Mouse (Mus musculus) Muller cell, postnatal 12 days (primary cell): ENCODE measurements around the gene Ccm2l.

ENCODE experiments used
- DNase-seq: peaks from one replicate; pipeline ENCODE4 v3.0.0-alpha.2; 2015; ENCODE audit errors: inconsistent ontology term

Gene Ccm2l

GRCm38 (mm10) chr2:153090551-153091165, 24.9 kb downstream of the Ccm2l start:
- DNase-seq, result no peak

DNA sequence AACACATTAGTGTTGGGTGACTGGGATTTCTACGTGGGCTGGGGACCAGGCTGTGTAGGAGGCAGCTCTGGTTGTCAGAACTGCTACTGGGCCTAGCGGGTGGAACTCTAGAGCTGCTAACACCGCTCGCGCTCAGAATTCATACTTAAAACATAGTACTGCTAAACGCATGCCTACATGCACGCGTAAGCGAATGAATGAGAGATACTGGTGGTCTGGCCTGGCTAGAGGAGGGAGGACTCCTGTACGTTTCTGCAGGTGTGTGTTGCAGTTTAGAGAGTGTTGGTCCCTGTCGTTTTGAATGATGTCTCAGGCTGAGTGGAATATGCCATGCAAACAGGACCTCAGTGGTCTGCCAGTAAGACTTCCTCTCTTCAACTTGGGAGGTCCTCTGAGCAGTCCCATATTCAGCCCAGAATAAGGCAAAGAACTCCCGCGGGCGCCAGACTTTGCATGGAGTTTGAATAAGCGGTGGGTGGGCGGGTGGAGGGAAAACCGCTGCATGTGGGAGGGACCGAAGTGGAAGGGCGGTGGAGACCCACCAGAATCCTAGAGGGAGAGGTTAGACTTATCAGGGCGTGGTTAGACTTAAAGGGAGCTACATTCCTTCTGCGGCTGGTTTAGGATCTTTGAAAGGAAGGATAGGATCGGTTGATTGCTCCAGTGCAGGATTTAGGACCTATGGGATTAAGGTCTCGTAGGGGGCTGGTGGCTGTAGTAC, 41.5 kb downstream of the Ccm2l start:
- no peak for DNase-seq

- DNase-seq, result no peak
These were observed 42.0 kb downstream of the Ccm2l start for GRCm38 (mm10) chr2:153107802-153108201.

DNA sequence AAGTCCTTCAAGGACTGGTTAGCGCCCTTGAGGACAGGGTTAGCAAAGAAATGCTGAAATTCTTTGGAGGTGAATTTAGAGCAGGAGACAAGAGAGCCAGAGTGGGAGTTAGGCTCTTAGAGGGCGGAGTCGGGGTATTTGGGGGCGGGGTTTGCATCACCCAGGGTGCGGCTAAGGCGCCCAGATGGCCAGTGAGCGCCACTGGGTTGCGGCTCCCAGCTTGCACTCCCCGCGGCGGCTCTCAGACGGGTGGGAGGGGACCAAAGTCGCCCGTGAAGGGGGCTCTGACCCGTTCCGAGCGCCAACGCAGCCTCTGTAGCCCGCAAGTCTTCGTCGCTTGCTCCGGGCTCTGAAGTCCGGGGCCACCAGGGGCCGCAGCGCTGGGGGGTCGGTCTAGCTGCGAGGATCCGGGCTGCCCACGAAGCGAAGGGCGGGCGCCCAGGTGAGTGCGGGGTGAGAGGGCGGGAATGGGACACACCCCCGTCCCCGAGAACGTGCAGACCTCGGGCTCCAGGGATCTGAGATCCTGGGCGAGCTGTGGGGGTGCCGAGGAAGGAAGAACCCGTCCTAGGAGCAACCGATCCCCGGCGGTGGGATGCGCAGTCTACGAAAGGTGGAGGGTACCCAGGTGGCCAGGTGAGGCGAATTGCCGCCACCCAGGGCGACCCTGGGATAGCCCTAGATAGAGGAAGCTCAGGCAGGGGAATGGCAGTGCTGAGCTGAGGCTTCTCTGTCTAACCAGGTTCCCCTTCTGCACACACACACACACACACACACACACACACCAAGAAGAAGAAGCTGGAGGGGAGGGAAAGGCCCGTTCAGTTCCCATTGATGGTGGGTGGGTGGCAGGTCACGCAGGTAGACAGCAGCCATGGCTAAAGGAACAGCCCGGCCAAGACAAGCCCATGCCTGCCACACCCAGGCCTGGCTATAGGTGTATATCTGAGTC, 42.8 kb downstream of the Ccm2l start, which contains the start of gene Hck:
Hck (plus strand) TSS at position 156 of the 952 bp plus-strand sequence.
- DNase-seq, result peak; percentile 77

DNA sequence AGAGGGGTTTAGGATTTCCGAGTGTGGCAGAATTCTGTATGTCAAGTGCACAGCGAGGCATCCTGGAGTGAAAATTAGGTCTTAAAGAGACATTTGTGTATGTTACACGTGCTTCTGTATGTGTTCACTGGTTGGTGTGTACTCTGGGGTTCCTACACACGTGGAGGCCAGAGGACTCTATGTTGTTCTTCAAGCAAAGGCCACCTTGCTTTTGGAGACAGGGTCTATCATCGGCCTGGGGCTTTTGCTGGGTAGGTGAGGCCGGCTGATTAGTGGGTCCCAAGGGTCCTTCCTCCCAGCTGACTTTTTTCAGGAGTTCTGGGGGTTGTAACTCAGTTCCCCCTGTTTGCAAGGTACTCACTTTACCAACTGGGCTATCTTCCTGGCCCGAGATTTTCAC, 43.8 kb downstream of the Ccm2l start:
- DNase-seq, result no peak

DNA sequence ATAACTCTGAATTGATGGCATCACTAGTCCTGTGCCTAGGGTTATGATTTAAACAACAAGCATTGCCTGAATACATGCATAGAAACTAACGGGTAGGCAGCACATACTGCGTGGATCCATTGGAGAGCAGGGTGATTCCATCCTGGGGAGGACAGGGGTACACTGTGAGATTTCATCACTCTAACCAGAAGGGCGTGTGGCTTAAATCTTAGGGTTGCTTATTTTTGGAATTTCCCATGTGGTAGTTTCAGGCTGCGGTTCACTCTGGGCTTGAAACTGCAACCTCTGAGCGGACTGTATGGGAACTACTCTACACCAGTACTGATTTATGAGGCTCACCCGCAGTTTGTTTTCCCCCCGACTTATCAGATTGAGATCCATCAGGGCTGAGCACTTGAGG, 45.5 kb downstream of the Ccm2l start:
- no peak for DNase-seq

DNA sequence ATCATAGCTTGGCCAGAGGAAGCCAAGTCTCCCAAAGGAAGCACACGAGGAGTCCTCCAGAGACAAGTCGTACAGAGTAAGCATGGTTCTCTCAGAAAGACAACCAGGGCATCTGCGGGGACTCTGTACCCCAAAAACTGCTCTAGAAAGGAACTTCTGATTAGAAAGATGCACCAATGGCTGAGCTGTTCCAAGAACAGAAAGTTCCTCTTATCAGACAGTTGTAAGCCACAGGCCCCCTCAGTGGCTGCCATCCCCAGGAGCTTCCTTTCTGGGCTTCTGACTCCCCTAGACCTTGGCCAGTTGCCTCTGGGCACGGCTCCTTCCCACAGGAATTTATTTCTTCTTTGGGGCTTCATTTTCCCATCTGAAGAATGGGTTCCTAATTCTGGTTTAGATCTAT, 49.9 kb downstream of the Ccm2l start:
- DNase-seq, result no peak

- DNase-seq, result peak; percentile 48
These were observed 51.3 kb downstream of the Ccm2l start for GRCm38 (mm10) chr2:153117051-153117486.

- no peak for DNase-seq
These were observed 53.7 kb downstream of the Ccm2l start for GRCm38 (mm10) chr2:153119488-153119887.

- no peak for DNase-seq
These were observed 54.4 kb downstream of the Ccm2l start for GRCm38 (mm10) chr2:153120126-153120525.

DNA sequence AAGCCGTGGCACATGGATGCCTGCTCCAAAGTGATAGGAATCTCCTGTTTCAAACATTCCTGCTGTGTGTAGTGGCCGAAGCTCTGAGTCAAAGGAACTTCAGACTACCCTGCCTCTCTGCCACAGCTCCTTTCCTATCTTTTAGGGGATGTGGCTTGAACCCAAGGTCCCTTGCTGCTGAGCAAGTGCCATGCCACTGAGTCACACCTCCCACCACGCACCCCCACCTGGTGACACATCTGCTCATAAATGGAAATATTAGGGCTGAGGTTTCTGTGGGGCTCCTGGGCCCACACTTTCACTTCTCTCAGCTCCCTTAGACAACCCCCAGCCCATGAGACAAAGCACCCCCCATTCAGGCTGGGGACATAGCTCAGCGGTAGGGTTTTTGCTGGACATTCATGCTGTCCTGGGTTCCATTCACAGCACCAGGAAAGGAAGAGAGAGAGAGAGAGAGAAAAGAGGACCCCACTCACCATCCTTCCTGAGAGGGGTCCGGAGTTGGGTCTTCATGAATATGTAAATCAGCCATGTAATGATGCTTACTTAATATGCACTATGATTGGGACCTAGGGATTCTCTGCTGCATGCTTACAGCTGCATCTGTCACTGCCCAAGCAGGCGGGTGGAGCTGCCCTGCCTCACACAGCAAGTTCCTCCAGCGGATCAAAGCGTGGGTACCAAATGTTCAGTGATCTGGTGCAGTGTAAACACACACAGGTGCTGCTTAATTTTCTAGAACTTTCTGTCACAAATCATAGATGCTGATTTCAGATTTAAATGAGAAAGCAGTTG, 56.3 kb downstream of the Ccm2l start:
- DNase-seq, result peak; percentile 69

- DNase-seq, result no peak
These were observed 56.9 kb downstream of the Ccm2l start for GRCm38 (mm10) chr2:153122701-153123100.

- no peak for DNase-seq
These were observed 60.1 kb downstream of the Ccm2l start for GRCm38 (mm10) chr2:153125875-153126274.

GRCm38 (mm10) chr2:153131019-153131418, 65.3 kb downstream of the Ccm2l start:
- DNase-seq, result no peak
